Comparison of ENCODE assay signal across 22 mouse cellular contexts in the genomic region with DNA sequence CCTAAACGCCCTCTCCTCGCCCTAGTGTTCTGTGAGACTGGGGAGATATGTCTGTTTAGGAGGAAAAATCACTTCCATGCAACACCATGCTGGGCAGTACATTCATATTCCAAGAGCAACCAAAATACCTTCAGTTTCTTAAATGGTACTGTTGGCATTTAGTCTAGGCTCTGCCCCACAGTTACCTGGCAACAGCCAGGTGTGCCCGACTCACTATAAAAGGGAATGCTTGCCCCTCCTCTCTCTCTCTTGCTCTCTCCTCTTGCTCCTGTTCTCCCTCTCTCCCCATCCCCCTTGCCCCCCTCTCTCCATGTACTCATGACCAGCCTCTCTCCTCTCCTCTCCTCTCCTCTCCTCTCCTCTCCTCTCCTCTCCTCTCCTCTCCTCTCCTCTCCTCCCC.
"Had no signal": no experiment of that assay in that cellular context is flagged by ENCODE, and none has a peak within 500 bp of the region (broad histone marks: within the 10 kb centered on the region; RNA-seq: fewer than 3 reads in every experiment).

No protein-coding gene starts in this region.

- ATAC-seq: hindbrain, postnatal 0 days; intestine, embryonic 16.5 days had no signal

- H3K4me1 ChIP-seq: heart, embryonic 15.5 days; hindbrain, embryonic 13.5 days had no signal

- DNase-seq: gastrocnemius, postnatal 14 days; gastrocnemius, postnatal 36 days; heart, adult 18-20 months; heart, postnatal 14 days; heart, postnatal 36 days; kidney, adult 11 months; kidney, adult 2 months; kidney, postnatal 14 days; layer of hippocampus, adult 9-11 months; layer of hippocampus, postnatal 36 days; left cerebral cortex, postnatal 4 days had no signal

- H3K9me3 ChIP-seq: heart, embryonic 10.5 days; heart, embryonic 13.5 days; heart, embryonic 15.5 days; hindbrain, embryonic 13.5 days; hindbrain, embryonic 15.5 days; kidney, embryonic 15.5 days; limb, embryonic 13.5 days; limb, embryonic 15.5 days had no signal

- H3K27ac ChIP-seq: heart, embryonic 10.5 days; heart, embryonic 13.5 days; heart, embryonic 15.5 days; hindbrain, embryonic 13.5 days; hindbrain, embryonic 15.5 days; hindbrain, postnatal 0 days; kidney, embryonic 15.5 days; kidney, postnatal 0 days; limb, embryonic 13.5 days; limb, embryonic 15.5 days had no signal

- H3K9ac ChIP-seq: heart, embryonic 13.5 days; heart, embryonic 15.5 days; hindbrain, embryonic 13.5 days; hindbrain, embryonic 15.5 days; kidney, embryonic 15.5 days; limb, embryonic 13.5 days; limb, embryonic 15.5 days had no signal

- H3K27me3 ChIP-seq: heart, embryonic 13.5 days; heart, embryonic 15.5 days; hindbrain, embryonic 13.5 days; hindbrain, embryonic 15.5 days; kidney, embryonic 15.5 days; limb, embryonic 13.5 days; limb, embryonic 15.5 days had no signal

- H3K36me3 ChIP-seq: heart, embryonic 10.5 days; heart, embryonic 13.5 days; heart, embryonic 15.5 days; hindbrain, embryonic 13.5 days; hindbrain, embryonic 15.5 days; kidney, embryonic 15.5 days; limb, embryonic 13.5 days; limb, embryonic 15.5 days had no signal

- H3K4me2 ChIP-seq: heart, embryonic 13.5 days; heart, embryonic 15.5 days; hindbrain, embryonic 13.5 days; hindbrain, embryonic 15.5 days; kidney, embryonic 15.5 days; limb, embryonic 13.5 days; limb, embryonic 15.5 days had no signal

- H3K4me3 ChIP-seq: heart, embryonic 10.5 days; heart, embryonic 13.5 days; heart, embryonic 15.5 days; hindbrain, embryonic 13.5 days; hindbrain, embryonic 15.5 days; kidney, embryonic 15.5 days; limb, embryonic 13.5 days; limb, embryonic 15.5 days had no signal
